Mouse (Mus musculus) cerebellum, adult 2 months (tissue): ENCODE data around the gene Pde6g. TPM values are rescaled to one million over a fixed set of nuclear protein-coding genes. Genes with fewer than 3 reads are reported as not detected.

Experiments
- DNase-seq, 2 experiments: peaks; one replicate each; pipeline ENCODE4 v3.0.0; 2021
- H3K27ac ChIP-seq: fragments of 200-500 bp; 2 replicates; pipeline ENCODE4 v1.5.1; 2012; ENCODE audit warnings: low read length, control low read depth, inconsistent platforms; ENCODE audit not compliant: insufficient read depth
- H3K27me3 ChIP-seq: fragments of 200-500 bp; 2 replicates; pipeline ENCODE4 v1.6.1; 2012; ENCODE audit warnings: inconsistent platforms, mild to moderate bottlenecking, low read length, moderate library complexity; ENCODE audit not compliant: control insufficient read depth, insufficient read depth
- H3K4me1 ChIP-seq: fragments of 200-500 bp; 2 replicates; pipeline ENCODE4 v1.6.1; 2011; ENCODE audit warnings: low read length; ENCODE audit not compliant: control insufficient read depth, insufficient read depth
- H3K4me3 ChIP-seq: fragments of 200-500 bp; replicated peaks from 2 replicates; pipeline ENCODE3; 2011; ENCODE audit warnings: mild to moderate bottlenecking, low read depth, low read length, control low read depth; ENCODE audit not compliant: insufficient read depth
- CTCF ChIP-seq: fragments of 200-500 bp; IDR thresholded peaks from 2 replicates; pipeline ENCODE4 v1.5.1; 2011; ENCODE audit warnings: low read depth, mild to moderate bottlenecking, control low read depth, low read length, moderate library complexity, borderline replicate concordance; ENCODE audit not compliant: insufficient read depth
- POLR2A ChIP-seq: fragments of 200-500 bp; IDR thresholded peaks from 2 replicates; pipeline ENCODE4 v1.6.1; 2011; ENCODE audit warnings: low read length, control low read depth, borderline replicate concordance; ENCODE audit not compliant: insufficient read depth
- WGBS: fragments of 180-500 bp; shearing (Covaris S2); methylation state at CpG from one replicate; pipeline ENCODE4 v1.1.7; 2018; 5-methylcytosine and 5-hydroxymethylcytosine counted together
- polyA plus RNA-seq: library from polyadenylated mRNA; depleted of rRNA; stranded (reverse); fragments of >200 nt; gene quantifications from 2 replicates; pipeline ENCODE4 v1.2.3, GENCODE M21; 2012

The Pde6g gene
- polyA plus RNA-seq, 1 experiment = 1.5 TPM

DNA sequence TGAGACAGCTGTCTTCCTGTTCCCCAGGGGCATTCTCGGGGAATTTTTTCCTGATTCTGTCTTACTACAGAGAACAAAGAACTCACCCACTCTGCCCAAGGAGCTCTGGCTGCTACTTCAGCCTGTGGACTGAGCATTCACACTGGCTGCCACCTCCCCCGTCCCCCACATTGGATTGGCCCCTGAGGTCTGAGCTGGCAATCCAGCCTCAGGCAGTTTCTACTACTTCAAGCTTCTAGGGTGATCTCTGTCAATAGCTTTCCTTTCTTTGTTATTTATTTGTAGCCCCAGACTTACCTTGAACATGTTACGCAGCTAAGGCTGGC lies 39.5 kb upstream of the Pde6g start:
- Histone ChIP-seq H3K4me3 (no peak overlapping the region), H3K4me1 (peaks cover 13% of the 10 kb centered on the region), H3K27me3 (no peaks in the 10 kb centered on the region), H3K27ac (no peak overlapping the region)
- 40% methylated on average over 3 of the region's 3 CpGs for WGBS
- no peak for DNase-seq
- TF ChIP-seq POLR2A = no peak
- TF ChIP-seq CTCF = no peak

DNA sequence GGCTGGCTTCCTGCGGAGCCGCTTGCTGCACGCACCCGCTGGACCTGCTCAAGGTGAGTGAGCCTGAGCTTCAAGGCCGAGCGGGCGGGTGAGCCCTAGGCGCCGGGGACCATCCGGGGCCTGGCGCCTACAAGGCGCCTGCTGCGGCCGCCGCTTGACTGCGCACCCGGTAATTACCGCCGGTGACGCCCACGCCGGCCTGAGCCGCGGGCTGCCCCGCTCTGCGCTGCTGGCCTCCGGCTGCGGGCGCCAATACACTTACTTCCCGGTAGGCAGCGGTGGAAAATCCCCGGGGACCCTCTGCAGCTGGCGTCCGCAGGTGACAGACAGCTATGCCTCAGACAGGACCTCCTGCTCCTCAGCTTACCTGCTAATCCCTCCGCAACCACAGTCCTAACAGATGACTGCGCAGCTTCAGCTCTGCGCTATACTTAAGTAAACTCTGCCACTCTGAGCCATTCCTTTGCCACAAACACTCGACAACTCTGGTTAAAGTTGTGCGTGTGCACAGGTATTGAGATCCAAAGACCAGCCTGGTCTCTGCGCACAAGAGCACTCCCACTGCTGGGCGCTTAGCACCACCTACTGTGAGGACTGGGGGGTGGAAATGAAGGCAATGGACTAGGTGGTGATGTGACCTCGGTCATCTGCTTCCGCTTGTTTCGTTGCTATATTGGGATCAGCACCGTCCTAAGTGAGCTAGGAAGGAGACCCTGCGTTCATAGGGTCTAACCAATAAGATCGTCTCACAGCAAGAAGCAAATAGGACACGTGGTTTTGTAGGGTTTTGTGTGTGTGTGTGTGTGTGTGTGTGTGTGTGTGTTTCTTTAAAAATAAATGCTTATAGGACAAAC lies 39.0 kb upstream of the Pde6g start:
- peak overlapping the region; percentile 83 for H3K4me3 ChIP-seq
- H3K27ac ChIP-seq = no peak overlapping the region
- WGBS = 1% methylated on average over 48 of the region's 48 CpGs
- TF ChIP-seq POLR2A (no peak), CTCF (no peak)
- DNase-seq = peak in 1 of 2 experiments; percentile 26
- H3K4me1 ChIP-seq = peaks cover 13% of the 10 kb centered on the region
- no peaks in the 10 kb centered on the region for H3K27me3 ChIP-seq

DNA sequence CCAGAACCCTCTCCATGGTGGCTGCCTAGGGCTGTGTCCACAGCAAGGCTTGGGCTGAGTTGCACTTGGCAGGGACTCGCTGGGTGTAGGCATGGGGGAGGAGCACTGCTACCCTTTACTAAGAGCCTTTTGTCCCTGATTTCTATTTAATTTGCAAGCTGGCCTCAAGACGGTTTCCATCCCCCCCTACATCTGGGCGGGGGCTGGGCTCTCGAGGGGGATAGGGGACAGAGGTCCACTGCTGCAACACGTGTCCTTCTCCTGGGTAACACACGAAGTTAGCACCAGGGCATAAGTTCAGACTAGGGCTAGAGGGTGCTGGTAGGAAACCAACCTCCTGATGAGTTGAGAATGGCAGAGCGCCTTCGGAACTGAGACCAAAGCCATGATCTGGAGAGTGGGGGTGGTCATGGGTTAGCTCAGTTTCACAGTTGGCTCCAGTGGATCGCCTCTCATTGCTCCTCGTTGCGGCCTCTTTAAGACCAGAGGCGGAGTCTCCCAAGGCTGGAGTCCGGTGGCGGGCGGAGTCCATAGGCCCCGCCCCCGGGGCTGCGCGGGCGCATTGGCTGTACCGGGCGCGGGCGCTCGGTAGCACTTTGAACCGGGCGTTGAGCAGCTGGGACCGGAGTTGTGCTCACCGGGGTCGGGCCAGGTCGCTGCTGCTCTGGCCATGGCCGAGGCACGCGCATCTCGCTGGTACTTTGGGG lies 38.2 kb upstream of the Pde6g start, which contains the start of gene Slc25a10:
TSS of gene Slc25a10 (plus strand) at position 524 of the 707 bp plus-strand sequence.
- Histone ChIP-seq H3K27ac (no peak within 1 kb of the TSS), H3K4me1 (peaks cover 13% of the 10 kb centered on the region), H3K4me3 (peak within 1 kb of the TSS; percentile 83), H3K27me3 (no peaks in the 10 kb centered on the region)
- under 1% methylated on average over 35 of the region's 35 CpGs for WGBS
- peak; percentile 38; the same call in 1 of the 2 replicates for TF ChIP-seq POLR2A
- TF ChIP-seq CTCF = no peak
- DNase-seq = peak; percentile 85 to 88

DNA sequence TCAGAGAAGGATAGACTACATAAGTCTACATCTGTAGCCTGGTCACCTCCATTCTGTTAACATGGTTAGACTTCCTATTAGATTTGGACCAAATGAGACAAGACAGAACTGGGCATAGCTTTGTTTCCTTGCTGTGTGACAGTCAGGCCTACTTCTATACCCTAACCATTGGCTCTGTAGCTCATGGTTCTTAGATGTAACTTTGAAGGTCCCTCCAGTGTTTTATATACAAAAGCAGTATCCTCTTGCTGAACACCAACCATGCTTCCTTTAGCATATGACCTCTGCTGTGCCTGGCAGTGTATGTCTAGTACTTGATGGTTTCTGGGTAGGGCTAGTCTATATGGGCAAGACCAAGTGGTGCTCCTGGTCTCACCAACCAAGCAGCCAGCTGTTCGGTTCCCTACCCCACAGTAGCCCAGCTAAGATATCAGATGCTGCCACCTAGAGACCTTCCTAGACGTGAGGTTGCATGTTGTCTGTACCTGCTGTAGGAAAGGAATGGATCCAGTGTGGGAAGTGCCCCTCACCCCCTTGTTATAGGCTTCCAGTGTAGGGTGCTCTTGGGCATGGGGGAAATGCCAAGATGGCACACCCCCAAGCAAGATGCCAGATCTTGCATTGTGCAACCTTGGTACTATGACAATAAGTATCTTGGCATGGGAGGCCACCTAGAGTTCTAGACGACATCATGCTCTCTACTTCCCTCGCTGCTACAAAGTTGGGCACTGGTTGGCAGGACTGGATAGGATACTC lies 37.2 kb upstream of the Pde6g start:
- 32% methylated on average over 4 of the region's 4 CpGs for whole genome bisulfite sequencing
- Histone ChIP-seq H3K4me3 (no peak overlapping the region), H3K27ac (no peak overlapping the region), H3K4me1 (peaks cover 13% of the 10 kb centered on the region), H3K27me3 (no peaks in the 10 kb centered on the region)
- DNase-seq = peak in 1 of 2 experiments; percentile 24
- 0 out of 2 replicates have a peak, but pooled peaks have one; percentile 0 for TF ChIP-seq CTCF
- no peak for TF ChIP-seq POLR2A

DNA sequence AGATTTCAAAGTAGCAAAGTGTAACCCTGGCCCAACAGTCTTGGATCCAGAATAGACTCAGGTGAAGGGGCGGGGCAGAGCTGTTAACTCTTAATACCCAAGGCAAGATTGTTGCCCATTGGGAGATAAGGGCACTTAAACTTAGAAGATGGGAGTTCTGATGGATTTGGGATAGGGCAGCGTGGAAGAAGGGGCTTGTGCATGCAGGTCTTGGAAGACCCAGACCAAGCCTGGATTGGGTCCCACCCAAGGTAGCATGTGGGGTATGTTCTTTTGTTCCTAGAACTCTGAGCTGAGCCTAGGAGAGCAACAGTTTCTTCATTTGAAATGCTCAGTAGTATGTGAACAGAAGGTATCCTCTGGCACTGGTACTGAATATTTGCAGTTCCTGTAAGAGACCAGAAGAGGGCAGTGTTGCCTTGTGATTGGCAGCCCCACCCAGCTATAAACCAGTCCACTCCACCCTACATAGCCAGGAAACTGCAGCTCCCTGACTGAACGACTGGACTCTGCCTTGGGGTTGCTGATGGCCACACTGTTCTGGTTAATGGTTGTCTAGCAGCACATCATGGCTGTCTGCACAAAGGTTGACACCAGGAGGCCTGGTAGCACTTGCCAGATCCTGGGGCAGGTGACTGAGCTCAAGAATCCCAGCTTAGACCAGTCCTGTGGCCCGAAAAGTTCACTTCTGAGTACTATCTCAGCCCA lies 35.9 kb upstream of the Pde6g start:
- H3K27me3 ChIP-seq = no peaks in the 10 kb centered on the region
- no peak overlapping the region for H3K4me3 ChIP-seq
- WGBS = 58% methylated on average over 4 of the region's 4 CpGs
- H3K4me1 ChIP-seq = peaks cover 13% of the 10 kb centered on the region
- TF ChIP-seq CTCF (peak; percentile 94), POLR2A (no peak)
- DNase-seq = peak; percentile 73 to 82
- no peak overlapping the region for H3K27ac ChIP-seq

DNA sequence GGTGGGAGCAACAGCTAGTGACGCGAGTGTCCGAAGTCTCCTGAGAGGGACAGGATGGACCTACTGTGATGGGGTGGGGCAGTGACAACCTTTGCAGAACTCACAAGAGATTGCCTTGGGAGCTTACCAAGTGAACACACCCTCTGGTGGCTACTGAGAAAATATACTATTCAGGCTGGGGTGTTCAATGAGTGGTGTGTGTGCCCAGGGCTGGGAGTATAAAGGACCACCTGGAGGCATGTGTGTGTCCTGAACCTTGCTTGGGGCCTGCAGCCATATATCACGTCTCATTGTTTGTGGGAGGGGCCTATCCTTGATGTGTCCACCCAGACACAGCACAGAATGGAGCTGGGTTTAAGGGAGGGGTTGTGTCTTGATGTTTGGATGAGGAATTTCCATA lies 35.2 kb upstream of the Pde6g start:
- no peak for DNase-seq
- H3K4me3 ChIP-seq = no peak overlapping the region
- H3K4me1 ChIP-seq = peaks cover 13% of the 10 kb centered on the region
- TF ChIP-seq CTCF (no peak), POLR2A (no peak)
- H3K27ac ChIP-seq = no peak overlapping the region
- WGBS = 69% methylated on average over 4 of the region's 4 CpGs
- H3K27me3 ChIP-seq = no peaks in the 10 kb centered on the region

DNA sequence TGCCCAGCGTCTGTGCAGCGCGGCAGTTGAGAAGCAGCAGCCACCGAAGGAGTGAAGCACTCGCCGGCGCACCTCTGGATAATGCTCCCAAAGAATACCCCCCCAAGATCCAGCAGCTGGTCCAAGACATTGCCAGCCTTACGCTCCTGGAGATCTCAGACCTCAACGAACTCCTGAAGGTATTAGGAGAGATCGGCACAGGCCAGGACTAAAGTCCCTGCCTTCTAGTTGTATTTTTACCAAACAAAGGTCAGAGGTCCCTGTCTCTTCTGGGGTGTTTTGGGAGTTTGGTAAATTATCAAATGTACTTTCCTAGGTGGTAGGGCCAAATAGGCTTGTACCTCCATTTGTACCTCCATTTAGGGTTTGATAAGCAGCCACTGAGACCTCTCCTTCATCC lies 32.0 kb upstream of the Pde6g start:
- no peak for TF ChIP-seq POLR2A
- TF ChIP-seq CTCF = no peak
- H3K27me3 ChIP-seq = no peaks in the 10 kb centered on the region
- DNase-seq = no peak
- WGBS = 4% methylated on average over 10 of the region's 10 CpGs
- peak overlapping the region; percentile 78 for H3K4me3 ChIP-seq
- peak overlapping the region; percentile 17; the same call in 1 of the 2 replicates for H3K27ac ChIP-seq
- H3K4me1 ChIP-seq = peaks cover 3% of the 10 kb centered on the region; the same call in 1 of the 2 replicates
